Mouse (Mus musculus): Measurements from ENCODE around the gene Zfp410. TPM values are rescaled to one million over a fixed set of nuclear protein-coding genes. Genes with fewer than 3 reads are reported as not detected.

The Zfp410 gene
- polyA plus RNA-seq (2014; fragmentation: Illumina TruSeq; extraction: RNeasy Lipid Tissue Mini Kit (QIAGEN cat#74804); ENCODE audit: low read depth, low replicate concordance): 22.8 TPM

DNA sequence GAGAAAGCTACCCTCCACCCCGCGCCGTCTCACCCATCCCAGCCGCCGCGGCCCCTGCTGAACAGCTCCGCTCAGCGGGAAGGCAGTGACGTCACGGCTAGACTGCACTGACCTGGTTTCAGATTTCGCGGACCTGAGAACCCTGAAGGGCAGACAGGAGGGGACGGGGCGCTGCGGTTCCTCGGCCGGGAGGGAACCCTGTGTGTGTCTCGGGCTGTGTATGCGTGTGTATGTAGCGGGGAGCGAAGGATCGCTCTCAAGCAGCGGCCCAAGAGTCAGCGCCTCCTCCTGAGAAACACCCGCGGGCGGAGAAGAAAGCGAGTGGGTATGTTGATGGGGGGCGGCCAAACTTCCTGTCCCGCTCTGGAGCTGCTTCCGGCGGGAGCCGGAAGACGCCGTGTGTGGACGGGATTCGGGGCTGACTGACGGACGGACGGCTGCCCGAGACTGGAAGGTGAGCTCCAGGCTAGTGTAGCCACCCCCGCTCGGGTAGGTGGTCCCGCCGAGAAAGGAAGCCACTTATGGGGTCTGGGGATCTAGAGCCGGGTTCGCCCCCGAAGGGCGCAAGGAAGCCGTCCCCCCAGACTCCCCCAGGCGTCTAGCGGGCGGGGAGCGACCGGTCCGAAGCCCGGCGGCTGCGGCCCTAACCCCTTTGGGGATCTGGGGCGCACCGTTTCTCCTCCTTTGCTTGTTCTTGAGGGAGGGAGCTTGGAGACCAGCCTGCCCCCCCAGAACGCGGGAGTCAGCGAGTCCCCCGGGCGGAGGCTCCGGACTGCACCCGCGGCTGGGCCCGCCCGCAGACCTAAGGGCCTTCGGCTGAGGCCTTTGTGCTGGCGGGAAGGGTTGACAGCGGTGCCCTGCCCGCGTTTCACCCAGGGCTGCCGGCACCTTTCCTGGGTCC lies at the start of gene Zfp410:
Zfp410 (plus strand) TSS at position 132 of the 901 bp plus-strand sequence.

DNA sequence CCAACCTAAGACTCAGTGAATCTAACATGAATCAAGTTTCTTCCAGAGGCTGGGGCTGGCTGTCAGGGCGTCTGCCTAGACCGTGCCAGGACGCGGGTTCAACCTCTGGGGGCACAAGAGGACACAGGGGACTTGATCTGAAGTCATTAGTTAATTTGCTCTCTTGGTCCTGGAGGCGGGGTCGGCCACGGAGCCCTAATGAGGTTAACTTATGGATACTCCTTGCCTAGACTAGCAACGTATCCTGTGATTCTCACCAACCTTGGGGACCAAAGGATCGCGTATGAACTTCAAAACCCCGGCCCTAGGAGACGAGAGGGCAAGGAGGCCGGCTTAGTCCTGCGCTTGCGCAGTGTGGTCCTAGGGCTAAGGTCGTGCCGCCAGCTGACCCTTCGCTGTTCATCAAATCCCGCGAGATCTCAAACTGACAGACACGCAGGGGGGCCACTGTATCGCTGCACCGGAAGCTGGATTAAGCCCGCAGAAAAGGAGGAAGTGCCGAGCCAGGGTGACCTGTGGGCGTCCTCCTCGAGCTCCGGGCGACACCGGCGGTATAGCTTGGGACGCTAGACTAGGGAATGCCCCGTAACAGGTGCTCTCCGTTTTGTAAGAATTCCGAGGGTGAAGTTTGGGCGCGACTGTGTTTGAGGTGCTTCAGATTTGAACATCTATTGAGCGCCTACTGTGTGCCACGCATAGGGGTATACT lies 31.6 kb upstream of the Zfp410 start, which contains the start of gene Ptgr2:
Ptgr2 (plus strand) TSS at position 348 of the 708 bp plus-strand sequence.

DNA sequence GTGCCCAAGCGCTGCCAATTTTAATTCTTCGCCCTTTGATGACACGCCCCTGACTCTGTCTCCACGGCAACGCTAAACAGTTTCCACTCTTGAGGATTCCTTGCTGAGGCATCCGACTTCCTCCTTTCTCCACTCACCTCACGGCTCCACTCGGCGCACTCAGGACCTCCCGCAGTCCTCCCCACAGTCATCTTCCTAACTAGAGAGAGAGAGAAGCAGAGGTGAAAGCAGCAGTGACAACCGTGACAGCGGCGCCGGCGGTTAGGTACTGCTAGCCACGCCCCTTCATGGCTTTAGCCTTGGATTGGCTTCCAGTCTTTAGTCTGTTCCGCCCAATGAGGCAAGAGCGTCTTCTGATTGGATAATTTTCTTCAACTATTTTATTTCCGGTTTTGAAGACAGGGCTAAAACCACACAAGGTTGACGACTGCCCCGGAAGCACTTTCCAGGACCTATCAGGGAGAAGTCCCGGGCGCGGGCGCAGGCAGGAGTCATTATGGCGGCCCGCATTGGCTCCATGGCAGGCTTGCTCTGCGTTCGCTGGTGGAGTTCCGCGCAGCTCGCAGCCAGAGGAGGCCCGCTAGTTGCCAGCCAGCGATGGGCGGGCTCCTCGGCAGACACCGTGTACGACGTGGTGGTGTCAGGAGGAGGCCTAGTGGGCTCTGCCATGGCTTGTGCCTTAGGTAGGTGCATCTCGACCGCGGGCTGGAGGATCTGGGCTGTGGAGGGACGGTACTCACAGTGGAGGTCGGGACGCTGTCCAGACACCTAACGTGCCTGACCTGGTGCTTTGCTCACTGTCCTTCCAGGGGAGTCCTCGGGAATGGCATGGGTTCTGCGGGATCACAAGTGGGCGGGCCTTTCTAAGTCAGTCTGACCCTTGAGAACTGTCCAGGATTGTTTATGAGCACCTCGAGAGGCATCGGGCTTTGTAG lies 45.2 kb downstream of the Zfp410 start, which contains the start of the genes Coq6 and Fam161b:
Coq6 (plus strand) TSS at position 103 of the 935 bp plus-strand sequence.
Fam161b (minus strand) TSS at position 279 of the 935 bp plus-strand sequence.

Other genes starting within 250 kb of the Zfp410 start
- not detected for gene Acot5, start 247.5 kb upstream of the Zfp410 start, polyA plus RNA-seq (2014; fragmentation: Illumina TruSeq; extraction: RNeasy Lipid Tissue Mini Kit (QIAGEN cat#74804); ENCODE audit: low read depth, low replicate concordance)
- gene Acot6, start 216.2 kb upstream of the Zfp410 start, polyA plus RNA-seq (2014; fragmentation: Illumina TruSeq; extraction: RNeasy Lipid Tissue Mini Kit (QIAGEN cat#74804); ENCODE audit: low read depth, low replicate concordance): 1.1 TPM
- 85.0 TPM for gene Dnal1, start 202.5 kb upstream of the Zfp410 start, polyA plus RNA-seq (2014; fragmentation: Illumina TruSeq; extraction: RNeasy Lipid Tissue Mini Kit (QIAGEN cat#74804); ENCODE audit: low read depth, low replicate concordance)
- gene Pnma1, start 168.4 kb upstream of the Zfp410 start, polyA plus RNA-seq (2014; fragmentation: Illumina TruSeq; extraction: RNeasy Lipid Tissue Mini Kit (QIAGEN cat#74804); ENCODE audit: low read depth, low replicate concordance): 12.8 TPM
- 0.69 TPM for gene Elmsan1, start 98.0 kb upstream of the Zfp410 start, polyA plus RNA-seq (2014; fragmentation: Illumina TruSeq; extraction: RNeasy Lipid Tissue Mini Kit (QIAGEN cat#74804); ENCODE audit: low read depth, low replicate concordance)
- gene Ptgr2, start 31.6 kb upstream of the Zfp410 start, polyA plus RNA-seq (2014; fragmentation: Illumina TruSeq; extraction: RNeasy Lipid Tissue Mini Kit (QIAGEN cat#74804); ENCODE audit: low read depth, low replicate concordance): 18.5 TPM
- gene Coq6, start 44.8 kb downstream of the Zfp410 start, polyA plus RNA-seq (2014; fragmentation: Illumina TruSeq; extraction: RNeasy Lipid Tissue Mini Kit (QIAGEN cat#74804); ENCODE audit: low read depth, low replicate concordance): 2.8 TPM
- gene Fam161b, start 45.0 kb downstream of the Zfp410 start, polyA plus RNA-seq (2014; fragmentation: Illumina TruSeq; extraction: RNeasy Lipid Tissue Mini Kit (QIAGEN cat#74804); ENCODE audit: low read depth, low replicate concordance): 22.1 TPM
- gene Entpd5, start 92.2 kb downstream of the Zfp410 start, polyA plus RNA-seq (2014; fragmentation: Illumina TruSeq; extraction: RNeasy Lipid Tissue Mini Kit (QIAGEN cat#74804); ENCODE audit: low read depth, low replicate concordance): 24.3 TPM
- 830 TPM for gene Bbof1, start 92.2 kb downstream of the Zfp410 start, polyA plus RNA-seq (2014; fragmentation: Illumina TruSeq; extraction: RNeasy Lipid Tissue Mini Kit (QIAGEN cat#74804); ENCODE audit: low read depth, low replicate concordance)
- 22.0 TPM for gene Rnf113a2, start 100.3 kb downstream of the Zfp410 start, polyA plus RNA-seq (2014; fragmentation: Illumina TruSeq; extraction: RNeasy Lipid Tissue Mini Kit (QIAGEN cat#74804); ENCODE audit: low read depth, low replicate concordance)
- 48.4 TPM for gene Aldh6a1, start 134.2 kb downstream of the Zfp410 start, polyA plus RNA-seq (2014; fragmentation: Illumina TruSeq; extraction: RNeasy Lipid Tissue Mini Kit (QIAGEN cat#74804); ENCODE audit: low read depth, low replicate concordance)
- 29.9 TPM for gene Lin52, start 134.6 kb downstream of the Zfp410 start, polyA plus RNA-seq (2014; fragmentation: Illumina TruSeq; extraction: RNeasy Lipid Tissue Mini Kit (QIAGEN cat#74804); ENCODE audit: low read depth, low replicate concordance)

All from testis, adult 10 weeks (tissue).